Mouse (Mus musculus): ENCODE measurements around the gene Pcyox1. TPM values are rescaled to one million over a fixed set of nuclear protein-coding genes. Genes with fewer than 3 reads are reported as not detected.

Gene Pcyox1
- polyA plus RNA-seq, 1 experiment: 140 TPM

- Histone ChIP-seq H3K27ac (ENCODE audit: insufficient read depth, low read length) (peak within 1 kb of the TSS; percentile 20; the same call in 1 of the 2 replicates), H3K4me3 (ENCODE audit: insufficient read depth, low read length) (peak within 1 kb of the TSS; percentile 90), H3K4me1 (ENCODE audit: control insufficient read depth, insufficient read depth, low read length) (peaks cover 5% of the 10 kb centered on the region)
- TF ChIP-seq POLR2A (IDR thresholded peaks at IDR 0.05; ENCODE audit: low read depth, low read length) (no peak; the same call in 1 of the 2 replicates), CTCF (IDR thresholded peaks at IDR 0.05; ENCODE audit: borderline replicate concordance, insufficient read depth, low read length) (no peak)
These were observed 26.1 kb downstream of the Pcyox1 start, which contains the start of gene Snrpg for GRCm38 (mm10) chr6:86370764-86371339. Gene Snrpg (plus strand): TSS chr6:86371304.

- H3K4me1 ChIP-seq (ENCODE audit: control insufficient read depth, insufficient read depth, low read length): peaks cover 4% of the 10 kb centered on the region
- H3K4me3 ChIP-seq (ENCODE audit: insufficient read depth, low read length): 0 out of 2 replicates have a peak overlapping the region, but pooled peaks have one; percentile 31
- TF ChIP-seq POLR2A (IDR thresholded peaks at IDR 0.05; ENCODE audit: low read depth, low read length): no peak; the same call in 1 of the 2 replicates
- no peak for TF ChIP-seq CTCF (IDR thresholded peaks at IDR 0.05; ENCODE audit: borderline replicate concordance, insufficient read depth, low read length)
- no peak overlapping the region for H3K27ac ChIP-seq (ENCODE audit: insufficient read depth, low read length)
These were observed 26.8 kb downstream of the Pcyox1 start for GRCm38 (mm10) chr6:86370093-86370713.

- Histone ChIP-seq H3K27ac (ENCODE audit: insufficient read depth, low read length) (no peak overlapping the region), H3K4me3 (ENCODE audit: insufficient read depth, low read length) (no peak overlapping the region)
- TF ChIP-seq POLR2A (IDR thresholded peaks at IDR 0.05; ENCODE audit: low read depth, low read length) (0 out of 2 replicates have a peak, but pooled peaks have one; percentile 19), CTCF (IDR thresholded peaks at IDR 0.05; ENCODE audit: borderline replicate concordance, insufficient read depth, low read length) (no peak)
These were observed 28.5 kb downstream of the Pcyox1 start for GRCm38 (mm10) chr6:86368479-86368878.

GRCm38 (mm10) chr6:86366853-86367249 is 30.1 kb downstream of the Pcyox1 start:
- TF ChIP-seq POLR2A (IDR thresholded peaks at IDR 0.05; ENCODE audit: low read depth, low read length) (no peak), CTCF (IDR thresholded peaks at IDR 0.05; ENCODE audit: borderline replicate concordance, insufficient read depth, low read length) (no peak)
- Histone ChIP-seq H3K27ac (ENCODE audit: insufficient read depth, low read length) (no peak overlapping the region), H3K4me1 (ENCODE audit: control insufficient read depth, insufficient read depth, low read length) (peaks cover 4% of the 10 kb centered on the region), H3K4me3 (ENCODE audit: insufficient read depth, low read length) (no peak overlapping the region)

More at GRCm38 (mm10) chr6:86368479-86368878, 28.5 kb downstream of the Pcyox1 start:
- H3K4me1 ChIP-seq (ENCODE audit: control insufficient read depth, insufficient read depth, low read length): peaks cover 4% of the 10 kb centered on the region

- no peak overlapping the region for H3K27ac ChIP-seq (ENCODE audit: insufficient read depth, low read length)
- peaks cover 4% of the 10 kb centered on the region for H3K4me1 ChIP-seq (ENCODE audit: control insufficient read depth, insufficient read depth, low read length)
- H3K4me3 ChIP-seq (ENCODE audit: insufficient read depth, low read length): peak overlapping the region; percentile 79
- TF ChIP-seq CTCF (IDR thresholded peaks at IDR 0.05; ENCODE audit: borderline replicate concordance, insufficient read depth, low read length) (no peak), POLR2A (IDR thresholded peaks at IDR 0.05; ENCODE audit: low read depth, low read length) (no peak)
These were observed 30.7 kb downstream of the Pcyox1 start for GRCm38 (mm10) chr6:86366125-86366852.

GRCm38 (mm10) chr6:86365371-86366124 is 31.4 kb downstream of the Pcyox1 start, which contains the start of gene Fam136a:
Gene Fam136a (plus strand): TSS chr6:86365646.
- peak; percentile 92 for TF ChIP-seq CTCF (IDR thresholded peaks at IDR 0.05; ENCODE audit: borderline replicate concordance, insufficient read depth, low read length)
- TF ChIP-seq POLR2A (IDR thresholded peaks at IDR 0.05; ENCODE audit: low read depth, low read length): peak; percentile 73
- H3K4me1 ChIP-seq (ENCODE audit: control insufficient read depth, insufficient read depth, low read length): peaks cover under 1% of the 10 kb centered on the region
- H3K4me3 ChIP-seq (ENCODE audit: insufficient read depth, low read length): peak within 1 kb of the TSS; percentile 79
- no peak within 1 kb of the TSS for H3K27ac ChIP-seq (ENCODE audit: insufficient read depth, low read length)

GRCm38 (mm10) chr6:86364442-86365141 is 32.4 kb downstream of the Pcyox1 start:
- TF ChIP-seq CTCF (IDR thresholded peaks at IDR 0.05; ENCODE audit: borderline replicate concordance, insufficient read depth, low read length) (peak; percentile 65), POLR2A (IDR thresholded peaks at IDR 0.05; ENCODE audit: low read depth, low read length) (no peak)
- no peaks in the 10 kb centered on the region; the same call in 1 of the 2 replicates for H3K4me1 ChIP-seq (ENCODE audit: control insufficient read depth, insufficient read depth, low read length)
- peak overlapping the region; percentile 54 for H3K4me3 ChIP-seq (ENCODE audit: insufficient read depth, low read length)
- no peak overlapping the region for H3K27ac ChIP-seq (ENCODE audit: insufficient read depth, low read length)

GRCm38 (mm10) chr6:86361373-86361772 is 35.6 kb downstream of the Pcyox1 start:
- H3K27ac ChIP-seq (ENCODE audit: insufficient read depth, low read length): no peak overlapping the region
- no peak overlapping the region for H3K4me3 ChIP-seq (ENCODE audit: insufficient read depth, low read length)
- TF ChIP-seq POLR2A (IDR thresholded peaks at IDR 0.05; ENCODE audit: low read depth, low read length) (no peak), CTCF (IDR thresholded peaks at IDR 0.05; ENCODE audit: borderline replicate concordance, insufficient read depth, low read length) (no peak)
- H3K4me1 ChIP-seq (ENCODE audit: control insufficient read depth, insufficient read depth, low read length): no peaks in the 10 kb centered on the region; the same call in 1 of the 2 replicates

Data from embryonic fibroblast, embryonic 13.5 days (primary cell).